Comparison of ENCODE assay signal across 33 mouse cellular contexts in genomic region chr6:145949049-145949448, GRCm38 (mm10).
"Had no signal": no experiment of that assay in that cellular context is flagged by ENCODE, and none has a peak within 500 bp of the region (broad histone marks: within the 10 kb centered on the region; RNA-seq: fewer than 3 reads in every experiment).

No protein-coding gene starts in this region.

- H3K4me3 ChIP-seq: heart, adult 2 months; heart, embryonic 10.5 days; heart, embryonic 12.5 days; heart, embryonic 13.5 days; heart, embryonic 15.5 days; hindbrain, embryonic 13.5 days; hindbrain, embryonic 15.5 days; intestine, embryonic 15.5 days; kidney, embryonic 15.5 days; layer of hippocampus, adult 2 months had no signal

- H3K4me1 ChIP-seq: hindbrain, embryonic 15.5 days had no signal

- DNase-seq: heart, adult 2 months; heart, postnatal 10 days; heart, postnatal 14 days; heart, postnatal 36 days; heart, postnatal 4 days; kidney, adult 11 months; kidney, adult 18-20 months; kidney, adult 2 months; kidney, adult 8-10 months; kidney, adult 9 months; kidney, postnatal 10 days; kidney, postnatal 14 days; kidney, postnatal 25 days; kidney, postnatal 36 days; kidney, postnatal 4 days; layer of hippocampus, adult 9-11 months; layer of hippocampus, postnatal 36 days had no signal

- H3K36me3 ChIP-seq: heart, embryonic 10.5 days; heart, embryonic 12.5 days; heart, embryonic 13.5 days; heart, embryonic 15.5 days; hindbrain, embryonic 13.5 days; hindbrain, embryonic 15.5 days; intestine, embryonic 15.5 days; kidney, embryonic 15.5 days had no signal

- H3K27ac ChIP-seq: heart, adult 2 months; heart, embryonic 13.5 days; heart, embryonic 15.5 days; hindbrain, embryonic 13.5 days; hindbrain, embryonic 14.5 days; hindbrain, embryonic 15.5 days; hindbrain, postnatal 0 days; intestine, embryonic 15.5 days; kidney, embryonic 15.5 days; kidney, postnatal 0 days; layer of hippocampus, adult 2 months had no signal

- ATAC-seq: hindbrain, embryonic 16.5 days; hindbrain, postnatal 0 days; intestine, embryonic 15.5 days; intestine, embryonic 16.5 days; intestine, postnatal 0 days had no signal

- H3K27me3 ChIP-seq: heart, embryonic 12.5 days; heart, embryonic 13.5 days; heart, embryonic 15.5 days; hindbrain, embryonic 13.5 days; hindbrain, embryonic 15.5 days; intestine, embryonic 15.5 days; kidney, embryonic 15.5 days had no signal

- H3K9ac ChIP-seq: heart, embryonic 12.5 days; heart, embryonic 13.5 days; heart, embryonic 15.5 days; hindbrain, embryonic 13.5 days; hindbrain, embryonic 14.5 days; hindbrain, embryonic 15.5 days; intestine, embryonic 15.5 days; kidney, embryonic 15.5 days had no signal

- H3K9me3 ChIP-seq: heart, embryonic 10.5 days; heart, embryonic 12.5 days; heart, embryonic 13.5 days; heart, embryonic 15.5 days; hindbrain, embryonic 13.5 days; hindbrain, embryonic 15.5 days; intestine, embryonic 15.5 days; kidney, embryonic 15.5 days had no signal

- H3K4me2 ChIP-seq: heart, embryonic 11.5 days; heart, embryonic 12.5 days; heart, embryonic 13.5 days; heart, embryonic 15.5 days; hindbrain, embryonic 13.5 days; hindbrain, embryonic 14.5 days; hindbrain, embryonic 15.5 days; intestine, embryonic 15.5 days; kidney, embryonic 15.5 days had no signal
